Mouse (Mus musculus): ENCODE measurements around the gene Ankrd13d.
"Not testable (repeated sequence)": the region's sequence is repeated elsewhere in the genome, so short reads cannot be mapped to it uniquely, and the experiment has no call there.

Gene Ankrd13d

DNA sequence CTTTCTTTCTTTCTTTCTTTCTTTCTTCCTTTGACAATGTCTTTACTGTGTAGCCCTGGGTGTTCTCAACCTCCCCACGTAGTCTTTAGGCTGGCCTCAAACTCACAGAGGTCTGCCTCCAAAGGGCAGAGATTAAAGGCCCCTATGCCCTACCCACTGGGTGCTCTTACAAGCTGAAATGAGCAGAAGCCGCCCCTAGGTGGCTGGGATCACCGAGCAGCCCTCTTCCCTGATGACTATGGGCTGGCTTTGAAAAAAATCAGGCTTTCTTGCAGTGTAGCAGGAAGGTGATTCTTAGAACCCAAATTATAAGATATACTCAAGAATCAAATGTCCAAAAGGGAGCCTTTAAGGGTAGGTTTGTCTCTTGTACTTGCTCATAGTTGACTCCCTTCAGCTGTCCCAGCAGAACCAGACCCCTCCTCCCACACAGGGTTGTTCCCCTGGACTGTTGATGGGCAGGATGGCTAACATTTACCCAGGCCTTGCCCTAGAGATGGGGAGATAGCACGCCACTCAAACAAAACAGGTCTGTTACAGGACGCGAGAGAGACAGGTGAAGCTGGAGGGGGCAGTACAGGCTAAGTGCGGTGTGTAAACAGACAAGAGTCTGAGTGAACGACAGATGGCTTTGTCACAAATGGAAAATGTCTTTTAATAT, 21.8 kb downstream of the Ankrd13d start:
- peak; percentile 70 for DNase-seq

DNA sequence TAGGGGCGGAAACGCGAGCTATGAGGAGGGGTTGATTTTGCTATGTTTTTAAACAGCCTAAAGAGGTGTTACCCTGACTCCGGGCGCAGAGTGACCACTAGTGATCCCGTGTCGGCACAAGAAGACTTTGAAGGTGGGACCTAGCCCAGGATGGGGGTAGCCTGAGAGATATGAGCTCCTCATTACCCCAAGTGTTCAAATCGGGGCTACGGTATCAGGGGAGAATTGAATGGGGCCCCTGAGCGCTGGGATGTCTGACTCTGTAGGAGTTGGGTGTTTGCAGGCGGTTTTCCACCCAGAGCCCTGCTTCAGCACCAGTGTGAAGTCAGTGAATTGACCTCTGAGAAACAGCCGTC, 25.1 kb downstream of the Ankrd13d start:
- no peak for DNase-seq

DNA sequence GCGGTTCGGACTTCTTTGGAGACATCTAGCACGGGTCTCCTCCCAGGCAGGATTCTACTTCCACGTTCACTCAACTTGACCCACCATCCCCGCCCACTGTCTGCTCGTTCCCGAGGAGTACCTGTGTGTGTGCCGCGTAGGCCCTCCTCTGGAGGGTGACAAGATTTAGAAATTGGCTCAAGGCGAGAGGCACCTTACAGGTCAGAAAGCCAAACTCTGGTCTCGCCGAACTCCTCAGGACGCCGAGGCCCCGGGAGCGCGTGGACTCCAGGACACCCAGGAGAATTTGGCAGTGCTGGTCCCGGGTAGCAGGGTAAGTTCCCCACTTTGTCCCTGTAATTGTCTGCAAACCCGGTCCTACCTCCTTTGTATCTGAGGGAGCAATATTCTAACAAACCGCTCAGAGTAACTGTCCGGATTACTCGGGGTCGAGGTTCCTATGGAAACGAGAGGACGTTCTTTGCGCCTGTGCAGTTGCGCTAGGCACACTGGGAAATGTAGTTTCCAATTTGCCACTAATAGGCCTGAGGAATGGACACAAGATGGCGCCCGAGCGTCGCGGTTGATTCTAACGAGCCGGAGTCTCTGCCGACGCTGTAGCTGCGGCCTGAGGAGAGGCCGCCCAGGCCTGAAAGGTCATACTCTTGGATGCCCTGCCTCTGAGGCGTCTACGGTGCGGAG, 25.6 kb downstream of the Ankrd13d start:
- peak; percentile 93 for DNase-seq

DNA sequence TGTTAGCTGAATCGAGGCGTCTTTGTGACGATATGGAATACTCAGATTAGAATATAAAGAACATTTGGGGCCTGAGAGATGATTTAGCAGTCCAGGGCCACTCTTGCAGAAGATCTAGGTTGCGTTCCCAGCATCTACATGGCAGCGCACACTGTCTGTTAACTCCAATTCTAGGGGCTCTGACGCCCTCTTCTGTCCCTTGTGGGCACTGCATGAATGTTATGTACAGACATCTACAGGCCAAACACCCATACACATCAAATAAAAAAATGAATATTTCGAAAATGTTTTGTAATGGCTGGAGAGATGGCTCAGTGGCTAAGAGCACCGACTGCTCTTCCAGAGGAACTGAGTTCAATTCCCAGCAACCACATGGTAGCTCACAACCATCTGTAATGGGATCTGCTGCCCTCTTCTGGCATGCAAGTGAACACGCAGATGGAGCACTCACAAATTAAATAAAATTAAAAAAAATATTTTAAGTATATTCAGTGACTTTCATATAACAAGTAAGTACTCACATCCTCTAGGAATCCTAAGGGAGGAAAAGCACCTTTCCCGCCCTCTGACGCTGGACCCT, 27.3 kb downstream of the Ankrd13d start:
- DNase-seq = peak; percentile 24

DNA sequence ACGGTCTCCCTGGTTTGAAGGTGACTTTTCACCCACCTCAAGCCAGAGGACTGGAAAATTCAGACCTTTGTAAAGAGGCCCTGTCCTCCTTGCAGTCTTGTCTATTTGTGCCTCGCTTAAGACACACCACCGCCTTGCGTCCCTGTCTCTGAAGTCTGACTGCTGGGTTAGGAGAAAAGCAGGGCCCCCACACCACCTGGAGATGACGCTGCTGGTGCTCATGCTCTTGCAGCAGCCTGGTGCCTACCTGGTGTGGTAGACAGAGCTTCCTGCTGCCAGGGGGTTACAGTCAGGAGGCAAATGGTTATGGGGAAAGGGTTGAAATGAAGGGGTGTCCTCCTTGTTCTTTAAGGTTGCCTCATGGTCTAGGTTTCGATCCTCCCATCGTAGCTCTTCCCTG, 28.7 kb downstream of the Ankrd13d start:
- DNase-seq = no peak

DNA sequence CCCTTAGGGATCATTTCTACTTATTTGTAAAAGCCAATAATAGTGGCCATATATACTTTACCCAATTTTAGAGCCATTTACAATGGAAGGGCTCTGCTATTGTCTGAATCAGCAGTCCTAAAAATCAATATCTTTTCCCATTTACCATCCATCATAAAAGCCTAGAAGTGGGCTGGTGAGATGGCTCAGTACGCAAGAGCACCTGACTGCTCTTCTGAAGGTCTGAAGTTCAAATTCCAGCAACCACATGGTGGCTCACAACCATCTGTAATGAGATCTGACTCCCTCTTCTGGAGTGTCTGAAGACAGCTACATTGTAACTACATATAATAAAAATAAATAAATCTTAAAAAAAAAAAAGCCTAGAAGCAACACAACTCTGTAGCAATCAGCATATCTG, 34.3 kb downstream of the Ankrd13d start:
- not testable (repeated sequence) for DNase-seq

DNA sequence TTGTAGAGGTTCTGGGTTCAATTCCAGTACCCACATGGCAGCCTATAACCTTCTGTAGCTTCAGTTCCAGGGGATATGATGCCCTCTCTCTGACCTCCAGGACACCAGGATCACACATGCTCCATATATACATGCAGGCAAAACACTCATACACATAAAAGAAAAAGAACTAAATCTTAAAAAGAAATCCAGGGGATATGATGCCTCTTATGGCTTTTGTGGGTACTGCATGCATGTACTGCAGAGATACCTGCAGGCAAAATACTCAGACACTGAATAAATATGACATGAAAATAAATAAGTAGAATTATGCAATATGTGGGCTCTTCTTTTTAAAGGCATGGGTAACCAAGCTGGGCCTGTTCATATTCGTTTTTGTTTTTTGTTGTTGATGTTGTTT, 35.9 kb downstream of the Ankrd13d start:
- DNase-seq = peak; percentile 39

DNA sequence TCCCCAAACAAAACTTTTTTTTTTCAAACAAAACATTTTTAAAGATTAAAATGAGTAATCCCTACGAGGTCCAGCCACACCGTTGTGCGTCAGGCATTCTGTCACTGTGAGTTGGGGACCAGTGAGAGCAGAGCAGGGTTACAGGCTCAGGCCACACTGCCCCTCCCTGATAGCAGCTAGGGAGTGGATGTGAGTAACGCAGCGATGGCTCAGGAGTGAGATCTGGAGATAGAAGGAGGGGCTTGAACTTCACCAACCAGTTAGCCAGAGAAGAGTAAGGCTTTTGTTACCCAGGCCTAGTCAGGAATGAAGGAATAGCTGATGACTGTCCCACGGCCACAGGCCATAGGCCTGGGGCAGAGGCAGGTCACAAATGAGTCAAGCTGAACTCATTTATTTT, 38.2 kb downstream of the Ankrd13d start:
- DNase-seq = no peak

DNA sequence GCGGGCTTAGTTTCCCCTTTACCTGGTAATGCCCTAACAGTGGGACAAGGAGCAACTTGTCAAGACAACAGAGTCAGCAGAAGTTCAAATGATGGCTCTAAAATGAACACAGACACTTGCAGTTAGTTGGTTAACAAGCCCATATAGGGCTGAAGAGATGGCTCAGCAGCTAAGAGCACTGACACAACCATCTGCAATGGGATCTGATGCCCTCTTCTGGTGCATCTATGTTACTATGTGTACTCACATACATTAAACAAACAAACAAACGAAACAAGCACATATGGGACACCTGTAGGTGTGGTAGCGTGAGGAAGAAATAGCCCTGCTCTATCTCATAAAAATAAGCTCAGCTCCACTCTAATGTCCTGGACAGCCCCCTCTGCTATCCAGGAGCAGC, 40.5 kb downstream of the Ankrd13d start:
- DNase-seq = no peak

DNA sequence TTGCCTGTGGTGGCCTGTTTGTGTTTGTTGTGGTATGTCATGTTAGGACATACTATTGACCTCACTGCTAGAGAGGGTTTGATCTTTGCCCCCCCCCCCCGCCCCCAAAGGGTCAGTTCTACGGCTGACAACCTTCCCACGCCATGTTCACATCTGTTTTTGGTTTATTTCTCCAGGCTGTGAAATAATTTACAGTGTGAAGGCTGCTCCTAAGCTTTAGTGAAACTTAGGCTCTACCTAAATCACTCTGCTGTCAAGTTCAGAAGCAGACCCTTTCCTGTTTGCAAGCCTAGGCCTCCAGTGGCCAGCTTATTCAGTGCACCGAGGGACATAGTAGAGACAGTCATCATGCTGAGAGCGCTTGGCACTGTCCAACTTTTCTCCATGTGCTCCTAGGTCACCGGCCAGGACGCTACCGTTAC, 42.7 kb downstream of the Ankrd13d start:
- no peak for DNase-seq

DNA sequence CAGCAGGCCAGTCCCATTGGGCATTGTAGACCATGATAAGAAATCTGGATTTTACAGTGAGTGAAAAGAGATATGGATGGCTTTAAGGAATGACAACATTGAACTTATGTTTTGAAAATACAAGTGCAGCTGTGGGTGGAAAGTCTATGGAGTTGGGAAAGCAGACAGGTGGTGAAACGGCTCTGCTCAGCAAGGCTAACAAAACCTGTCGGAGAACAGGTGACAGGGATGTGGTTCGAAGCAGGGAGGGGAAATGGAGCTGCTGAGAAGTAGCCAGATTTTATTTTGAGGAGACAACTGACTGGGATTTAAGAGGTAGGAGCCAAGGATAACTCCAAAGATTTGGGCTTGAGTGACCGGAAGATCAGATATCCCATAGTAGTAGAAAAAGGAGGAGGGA, 48.4 kb downstream of the Ankrd13d start:
- DNase-seq = no peak

DNA sequence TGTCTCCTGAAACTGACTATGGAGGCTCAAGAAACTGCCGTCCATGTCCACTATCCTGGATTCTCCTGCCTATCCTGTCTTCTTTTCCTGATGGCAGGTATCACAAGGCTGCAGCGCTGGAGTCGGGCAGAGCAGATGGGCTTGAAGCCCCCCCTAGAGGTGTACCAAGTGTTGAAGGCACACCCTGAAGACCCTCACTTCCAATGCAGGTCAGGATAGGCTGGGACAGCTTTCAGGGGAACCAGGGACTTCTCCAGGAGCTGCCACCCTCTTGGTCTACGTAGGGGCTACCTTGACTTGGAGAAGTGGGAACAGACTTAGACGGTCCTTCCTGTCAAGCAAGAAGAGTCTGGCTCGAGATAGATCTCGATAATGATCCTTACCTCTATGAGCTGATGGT, 50.3 kb downstream of the Ankrd13d start:
- DNase-seq = no peak

DNA sequence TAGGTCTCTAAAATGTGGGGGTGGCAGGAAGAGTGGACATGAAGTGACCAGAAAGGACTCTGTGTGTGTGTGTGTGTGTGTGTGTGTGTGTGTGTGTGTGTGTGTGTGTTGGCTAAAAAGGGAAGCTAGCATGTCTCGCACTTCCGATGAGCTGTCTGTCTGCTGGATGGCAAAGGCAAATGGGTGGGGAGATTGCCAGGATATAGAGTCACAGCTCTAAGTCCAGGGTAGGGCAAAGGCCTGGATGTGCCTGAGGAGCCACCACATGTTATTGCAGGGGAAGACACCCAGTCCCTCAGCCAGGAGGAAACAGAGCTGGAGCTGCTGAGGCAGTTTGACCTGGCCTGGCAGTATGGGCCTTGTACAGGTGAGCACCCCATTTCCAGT, 50.8 kb downstream of the Ankrd13d start:
- no peak for DNase-seq

DNA sequence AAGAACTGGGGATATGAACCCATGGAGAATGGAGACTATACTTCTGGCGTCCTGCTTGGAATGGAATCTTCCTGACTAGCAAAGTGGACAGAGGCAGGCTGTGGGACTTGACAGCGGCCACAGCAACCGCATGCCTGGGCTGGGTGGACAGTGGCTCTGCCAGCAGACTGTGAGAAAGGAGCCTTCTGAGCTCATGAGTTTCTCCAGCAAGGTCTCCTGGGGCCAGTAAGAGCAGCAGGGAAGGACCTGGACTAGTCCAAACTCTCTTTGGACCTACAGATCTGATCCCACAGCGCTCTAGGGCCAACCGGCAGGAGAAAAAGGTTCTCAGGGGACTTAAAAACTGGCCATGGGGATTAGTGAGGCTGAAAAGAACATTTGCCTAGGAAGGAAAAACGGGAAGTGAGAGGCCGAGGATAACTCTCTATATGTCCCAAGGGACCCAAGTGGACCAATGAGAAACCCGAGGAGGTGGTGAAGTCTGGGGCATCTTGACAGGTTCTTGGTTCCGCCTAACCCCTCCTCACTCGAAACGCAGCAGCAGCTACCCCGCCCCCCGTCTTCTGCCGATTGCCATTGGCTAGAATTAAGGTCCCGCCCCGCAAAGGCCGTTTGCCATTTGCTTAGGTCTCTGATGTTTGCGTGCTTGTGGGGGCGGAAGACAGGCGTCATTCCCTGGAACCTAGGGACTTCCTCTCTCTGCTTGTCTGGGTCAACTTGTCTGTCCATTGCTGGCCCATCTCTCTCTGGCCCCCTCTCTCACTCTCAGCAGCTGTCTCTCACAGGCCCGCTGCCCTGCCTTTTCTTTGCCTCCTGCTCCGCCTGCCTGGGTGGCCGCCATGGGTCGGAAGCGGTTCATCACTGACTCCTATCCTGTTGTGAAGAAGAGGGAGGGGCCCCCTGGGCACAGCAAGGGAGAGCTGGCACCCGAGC, 51.4 kb downstream of the Ankrd13d start, which contains the start of gene Pold4:
Pold4 (plus strand) TSS at position 647 of the 933 bp plus-strand sequence.
- DNase-seq = peak; percentile 98

DNA sequence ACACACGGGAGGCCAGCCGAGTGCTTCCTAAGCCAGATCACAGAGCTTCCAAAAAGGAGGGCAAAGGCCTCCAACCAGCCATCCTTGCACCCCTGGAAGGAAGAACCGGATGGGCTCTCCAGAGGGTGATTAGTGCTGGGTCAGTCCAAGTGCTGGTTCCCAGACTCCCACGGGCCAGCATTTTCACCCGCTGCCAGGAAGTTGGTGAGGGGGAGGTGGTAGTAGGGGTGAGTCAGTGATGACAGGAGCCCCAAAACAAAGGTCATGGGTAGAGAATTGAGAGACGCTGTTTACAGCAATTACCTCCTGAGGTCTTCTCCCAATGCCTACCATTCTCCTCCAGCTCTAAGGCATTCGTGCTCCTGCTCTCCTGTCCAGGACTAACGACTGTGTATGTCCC, 52.5 kb downstream of the Ankrd13d start:
- no peak for DNase-seq

DNA sequence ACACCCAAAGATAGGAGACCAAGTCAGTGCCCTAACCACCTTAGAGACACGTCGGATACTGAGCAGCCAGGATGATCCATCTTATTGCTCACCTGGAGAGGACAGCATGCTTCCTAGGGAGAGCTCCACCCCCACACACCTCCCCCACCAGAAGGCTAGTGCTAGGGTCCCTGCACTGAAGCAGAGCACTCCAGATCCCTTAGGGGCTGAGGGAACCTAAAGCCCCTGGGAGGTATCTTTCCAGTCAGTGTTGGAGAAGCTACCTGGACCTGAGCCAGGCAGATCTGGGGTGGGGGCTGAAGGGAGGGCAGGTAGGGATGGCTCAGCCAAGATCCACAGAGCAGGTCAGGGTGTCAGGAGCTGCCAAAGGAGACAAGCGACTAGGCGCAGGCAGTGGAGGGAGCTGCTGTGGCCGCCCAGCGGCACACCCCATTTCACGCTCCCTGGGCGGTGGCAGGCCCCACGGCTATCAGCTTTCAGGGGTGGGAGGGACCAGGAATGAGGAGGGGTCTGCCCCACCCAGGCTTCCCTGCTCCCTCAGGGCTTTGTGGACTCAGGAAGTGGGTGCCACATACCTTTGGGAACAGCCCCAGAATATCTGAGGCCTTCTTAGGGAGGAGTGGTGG, 53.4 kb downstream of the Ankrd13d start:
- DNase-seq = no peak

DNA sequence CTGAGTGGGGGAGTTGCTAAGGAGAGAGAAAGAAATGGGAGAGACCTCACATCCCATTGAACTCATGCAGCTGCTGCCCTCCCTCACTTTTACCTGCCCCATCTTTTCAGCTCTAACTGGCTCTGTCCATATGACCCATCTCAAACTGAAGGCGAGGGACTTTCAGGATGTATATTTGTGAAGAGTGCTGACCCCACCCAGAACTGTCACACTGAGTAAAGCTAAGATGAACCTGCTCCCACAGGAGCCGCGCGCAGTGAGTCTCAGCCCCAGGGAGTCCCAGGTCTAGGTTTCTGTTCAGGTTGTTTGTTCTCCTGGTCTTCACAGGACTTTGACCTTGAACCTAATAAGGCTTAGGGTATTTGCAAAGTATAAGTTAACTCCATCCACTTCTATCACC, 54.0 kb downstream of the Ankrd13d start:
- DNase-seq = no peak

DNA sequence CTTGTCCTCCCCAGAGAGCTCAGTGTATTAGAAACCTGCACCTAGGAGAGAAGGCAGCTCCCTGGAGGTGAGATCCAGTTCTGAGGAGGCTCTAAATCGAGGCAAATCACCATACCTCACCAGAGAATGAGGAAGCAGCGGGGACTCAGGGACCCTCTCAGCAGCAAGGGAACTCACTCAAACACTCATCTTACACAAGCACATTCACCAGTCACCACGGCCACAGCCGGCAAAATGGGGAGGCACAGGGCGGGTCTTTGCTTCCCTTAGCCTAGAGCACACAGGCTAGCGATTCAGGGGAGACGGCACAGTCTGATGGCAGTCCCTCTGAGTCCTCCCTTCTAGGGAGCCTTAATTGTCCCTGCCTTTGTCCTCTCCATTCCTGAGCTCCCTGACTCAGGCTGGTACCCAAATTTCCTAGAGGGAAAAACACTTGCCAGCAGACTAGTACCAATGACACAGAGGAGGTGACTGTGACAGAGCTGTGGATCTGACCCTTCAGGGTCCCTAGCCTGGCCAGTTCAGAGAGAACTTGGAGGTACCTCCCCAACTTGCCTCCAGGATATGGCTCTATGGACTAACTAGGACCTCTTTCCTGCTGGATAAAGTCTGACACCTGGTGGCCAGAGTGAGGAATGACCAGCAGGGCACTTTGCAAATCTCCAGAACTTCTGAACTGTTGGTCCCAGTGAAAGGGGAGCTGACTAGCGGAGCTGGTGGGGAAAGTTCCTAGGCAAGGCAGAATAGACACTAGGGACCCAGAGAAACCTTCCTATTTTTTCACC, 54.9 kb downstream of the Ankrd13d start:
- peak; percentile 77 for DNase-seq

DNA sequence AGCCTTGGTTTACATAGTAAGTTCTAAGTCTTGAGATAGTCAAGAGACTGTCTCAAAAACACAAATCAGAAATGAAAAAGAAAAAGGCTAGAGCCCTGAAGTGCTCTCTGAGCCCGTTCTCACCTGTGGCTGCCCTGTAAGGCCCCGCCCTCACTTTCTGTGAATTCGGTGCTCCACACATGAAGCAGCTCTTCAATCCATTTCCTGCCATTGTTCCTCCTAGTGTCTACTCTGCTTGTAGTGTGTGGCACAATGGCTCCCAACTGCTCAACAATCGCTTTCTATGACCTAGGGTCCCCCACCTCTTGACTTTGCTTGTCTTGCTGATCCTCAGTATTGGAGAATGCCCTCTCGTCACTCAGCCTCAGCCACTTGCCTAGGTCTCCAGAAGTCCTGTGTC, 55.5 kb downstream of the Ankrd13d start:
- no peak for DNase-seq

DNA sequence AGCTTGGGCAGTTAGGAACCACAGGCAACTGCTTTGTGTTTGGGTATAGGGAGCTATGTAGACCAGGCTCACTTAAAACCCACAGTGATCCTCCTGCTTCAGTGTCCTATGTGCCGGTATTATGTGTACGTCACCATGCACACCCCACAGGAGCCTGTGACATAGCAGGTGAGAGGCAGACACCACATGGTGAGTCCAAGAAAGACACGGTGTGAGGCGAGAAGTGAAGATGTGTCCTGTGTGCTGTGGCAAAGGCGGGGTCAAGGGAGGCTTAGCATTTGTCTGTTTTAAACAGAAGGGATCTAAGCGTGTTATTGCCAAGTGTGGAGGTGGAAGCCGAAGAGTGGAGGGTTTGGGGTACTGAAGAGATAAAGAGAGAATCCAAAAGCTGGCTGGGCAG, 56.2 kb downstream of the Ankrd13d start:
- no peak for DNase-seq

DNA sequence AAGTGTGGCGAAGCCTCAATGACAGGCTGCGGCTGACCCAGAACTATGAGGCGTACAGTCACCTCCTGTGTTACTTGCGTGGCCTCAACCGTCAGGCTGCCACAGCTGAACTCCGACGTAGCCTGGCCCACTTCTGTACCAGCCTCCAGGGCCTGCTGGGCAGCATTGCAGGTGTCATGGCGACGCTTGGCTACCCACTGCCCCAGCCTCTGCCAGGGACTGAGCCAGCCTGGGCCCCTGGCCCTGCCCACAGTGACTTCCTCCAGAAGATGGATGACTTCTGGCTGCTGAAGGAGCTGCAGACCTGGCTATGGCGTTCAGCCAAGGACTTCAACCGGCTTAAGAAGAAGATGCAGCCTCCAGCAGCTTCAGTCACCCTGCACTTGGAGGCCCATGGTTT, 60.8 kb downstream of the Ankrd13d start:
- DNase-seq = no peak

All from thymus, postnatal 14 days (tissue).